Comparison of ENCODE assay signal across 9 mouse cellular contexts in the genomic region with DNA sequence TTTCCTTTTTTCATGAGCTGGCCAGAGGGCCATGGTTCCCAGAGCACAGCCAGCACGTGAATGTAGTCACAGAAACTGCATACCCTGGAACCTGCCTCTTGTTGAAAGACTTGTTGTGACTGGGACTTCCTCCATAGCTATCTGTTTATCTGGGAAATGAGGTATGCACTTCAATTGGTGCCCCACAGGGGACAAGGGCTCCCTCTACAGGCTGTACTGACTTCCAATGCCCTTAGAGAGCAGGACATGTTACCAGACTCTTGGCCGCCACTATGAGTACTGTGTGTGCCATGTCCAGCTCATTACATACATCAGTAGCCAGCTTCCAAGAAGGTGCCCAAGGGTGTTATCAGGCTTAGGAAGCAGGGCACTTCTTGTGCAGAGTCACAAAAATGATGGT. TPM values are rescaled to one million over a fixed set of nuclear protein-coding genes. Genes with fewer than 3 reads are reported as not detected.
DNase-seq lines count a peak whose midpoint lies in the region; ATAC-seq and TF ChIP-seq lines count a peak whose summit lies in the region.
"Had no signal": no experiment of that assay in that cellular context is flagged by ENCODE, and none has a peak within 500 bp of the region (broad histone marks: within the 10 kb centered on the region; RNA-seq: fewer than 3 reads in every experiment).

No protein-coding gene starts in this region.

- peak in 1 of 2 experiments; percentile 52 for DNase-seq in layer of hippocampus, adult 2 months (ENCODE audit: low spot score in 2 of 2)
- DNase-seq in layer of hippocampus, postnatal 25 days (ENCODE audit: extremely low spot score in 1 of 2, low spot score in 1 of 2) = no peak
- peak; percentile 45 for DNase-seq in G1E (ENCODE audit: low spot score)
- peak; percentile 49 for DNase-seq in c-Kit-positive CD71-positive TER-119-negative erythroid progenitor cells, embryonic 14.5 days (ENCODE audit: low read depth)
- DNase-seq in lung, embryonic 14.5 days = peak; percentile 28
- DNase-seq in limb, embryonic 10.5 days (ENCODE audit: low spot score) = no peak
- DNase-seq in ovary, postnatal 10 days (ENCODE audit: low spot score) = no peak
- DNase-seq in embryo, embryonic 11 days = no peak

- peaks cover 95% of the 10 kb centered on the region for H3K36me3 ChIP-seq in G1E (replicated peaks)
- peaks cover 91% of the 10 kb centered on the region for H3K36me3 ChIP-seq in lung, embryonic 14.5 days (ENCODE audit: insufficient read depth)
- H3K36me3 ChIP-seq in limb, embryonic 10.5 days = peaks cover 98% of the 10 kb centered on the region

- H3K4me2 ChIP-seq in lung, embryonic 14.5 days = no peak overlapping the region

- H3K4me1 ChIP-seq in G1E (ENCODE audit: insufficient read depth, low read depth, low read length) = peaks cover 7% of the 10 kb centered on the region
- no peaks in the 10 kb centered on the region for H3K4me1 ChIP-seq in lung, embryonic 14.5 days (ENCODE audit: insufficient read depth)
- H3K4me1 ChIP-seq in limb, embryonic 10.5 days = no peaks in the 10 kb centered on the region

- ATAC-seq in G1E (ENCODE audit: extremely low read depth, insufficient number of reproducible peaks, low FRiP score, poor library complexity, severe bottlenecking) = no peak
- ATAC-seq in lung, embryonic 14.5 days (ENCODE audit: insufficient read depth) = no peak

- H3K9me3 ChIP-seq in G1E (replicated peaks) = no peaks in the 10 kb centered on the region
- no peaks in the 10 kb centered on the region for H3K9me3 ChIP-seq in lung, embryonic 14.5 days (ENCODE audit: low read depth, low read length)
- H3K9me3 ChIP-seq in limb, embryonic 10.5 days (replicated peaks) = no peaks in the 10 kb centered on the region

- WGBS in lung, embryonic 14.5 days = 77% methylated on average over 2 of the region's 2 CpGs
- 86% methylated on average over 2 of the region's 2 CpGs for WGBS in limb, embryonic 10.5 days

- no peaks in the 10 kb centered on the region for H3K27me3 ChIP-seq in G1E (ENCODE audit: insufficient read depth, low read length)
- H3K27me3 ChIP-seq in lung, embryonic 14.5 days (ENCODE audit: insufficient read depth, low read length) = no peaks in the 10 kb centered on the region
- H3K27me3 ChIP-seq in limb, embryonic 10.5 days (ENCODE audit: low read depth, poor library complexity, severe bottlenecking) = no peaks in the 10 kb centered on the region

- H3K4me3 ChIP-seq in layer of hippocampus, adult 2 months = no peak overlapping the region
- H3K4me3 ChIP-seq in G1E (ENCODE audit: low read depth, low read length) = no peak overlapping the region
- H3K4me3 ChIP-seq in lung, embryonic 14.5 days (ENCODE audit: low read depth, low read length) = no peak overlapping the region
- no peak overlapping the region for H3K4me3 ChIP-seq in limb, embryonic 10.5 days

- no peak overlapping the region for H3K27ac ChIP-seq in layer of hippocampus, adult 2 months
- H3K27ac ChIP-seq in lung, embryonic 14.5 days (ENCODE audit: low read depth) = no peak overlapping the region
- H3K27ac ChIP-seq in limb, embryonic 10.5 days = no peak overlapping the region

- peak; percentile 83 for TF ChIP-seq CTCF in layer of hippocampus, adult 2 months (conservative IDR thresholded peaks at IDR 0.05)
- TF ChIP-seq CTCF in G1E (IDR thresholded peaks at IDR 0.05; ENCODE audit: low read depth, low read length) = no peak
- peak; percentile 40; the same call in 1 of the 2 replicates for TF ChIP-seq CTCF in lung, embryonic 14.5 days (IDR thresholded peaks at IDR 0.05; ENCODE audit: low read depth)

- no peak overlapping the region for H3K9ac ChIP-seq in lung, embryonic 14.5 days

RNA-seq across cellular contexts. Expression of gene Ajm1, which starts 10.3 kb away (rescaled TPM):
- total RNA-seq in layer of hippocampus, adult 2 months (2021) = 100 to 1,000 TPM; 106 to 120 TPM
- 100 to 1,000 TPM; 104 to 117 TPM for total RNA-seq in layer of hippocampus, postnatal 25 days (2021)
- total RNA-seq in G1E (2014; fragmentation: Nextera tagmentation) = 0.63 and 1.1 TPM in 2 replicates
- total RNA-seq in G1E (2017) = 0.05 TPM in 1 of 2 replicates, not detected in the other
- 0.32 and 0.35 TPM in 2 replicates for polyA plus RNA-seq in G1E (2012)
- 0.37 TPM in 1 of 2 replicates, not detected in the other for polyA plus RNA-seq in lung, embryonic 14.5 days (2014; fragmentation: Nextera tagmentation; extraction: Ambion mirVana)
- 0.06 and 0.08 TPM in 2 replicates for polyA plus RNA-seq in limb, embryonic 10.5 days (2016; fragmentation: Nextera tagmentation; extraction: Ambion mirVana)

RNA-seq across cellular contexts. Expression of gene Rabl6, which starts 16.5 kb away (rescaled TPM):
- 100 to 1,000 TPM; 149 to 151 TPM for total RNA-seq in layer of hippocampus, adult 2 months (2021)
- total RNA-seq in layer of hippocampus, postnatal 25 days (2021) = 100 to 1,000 TPM; 128 to 145 TPM
- 73.4 and 74.9 TPM in 2 replicates for total RNA-seq in G1E (2014; fragmentation: Nextera tagmentation)
- 41.5 and 43.2 TPM in 2 replicates for total RNA-seq in G1E (2017)
- 79.9 and 82.4 TPM in 2 replicates for polyA plus RNA-seq in G1E (2012)
- 75.5 and 85.7 TPM in 2 replicates for polyA plus RNA-seq in lung, embryonic 14.5 days (2014; fragmentation: Nextera tagmentation; extraction: Ambion mirVana)
- 83.3 and 88.5 TPM in 2 replicates for polyA plus RNA-seq in limb, embryonic 10.5 days (2016; fragmentation: Nextera tagmentation; extraction: Ambion mirVana)

RNA-seq across cellular contexts. Expression of gene Phpt1, which starts 16.8 kb away (rescaled TPM):
- total RNA-seq in layer of hippocampus, adult 2 months (2021) = 10 to 100 TPM; 59.1 to 67.5 TPM
- 10 to 100 TPM; 67.9 to 75.4 TPM for total RNA-seq in layer of hippocampus, postnatal 25 days (2021)
- total RNA-seq in G1E (2014; fragmentation: Nextera tagmentation) = 1.4 and 2.1 TPM in 2 replicates
- total RNA-seq in G1E (2017) = 7.1 and 12.5 TPM in 2 replicates
- 6.5 and 9.5 TPM in 2 replicates for polyA plus RNA-seq in G1E (2012)
- polyA plus RNA-seq in lung, embryonic 14.5 days (2014; fragmentation: Nextera tagmentation; extraction: Ambion mirVana) = 183 and 197 TPM in 2 replicates
- polyA plus RNA-seq in limb, embryonic 10.5 days (2016; fragmentation: Nextera tagmentation; extraction: Ambion mirVana) = 157 and 161 TPM in 2 replicates

RNA-seq across cellular contexts. Expression of gene Mamdc4, which starts 17.2 kb away (rescaled TPM):
- total RNA-seq in layer of hippocampus, adult 2 months (2021) = 1 to 10 TPM; 2.8 to 3.5 TPM
- 1 to 10 TPM; 1.9 to 2.3 TPM for total RNA-seq in layer of hippocampus, postnatal 25 days (2021)
- total RNA-seq in G1E (2014; fragmentation: Nextera tagmentation) (0.58 and 4.3 TPM in 2 replicates), G1E (2017) (1.9 and 5.5 TPM in 2 replicates)
- 1.4 and 1.6 TPM in 2 replicates for polyA plus RNA-seq in G1E (2012)
- 2.2 and 4.1 TPM in 2 replicates for polyA plus RNA-seq in lung, embryonic 14.5 days (2014; fragmentation: Nextera tagmentation; extraction: Ambion mirVana)
- 2.3 and 8.2 TPM in 2 replicates for polyA plus RNA-seq in limb, embryonic 10.5 days (2016; fragmentation: Nextera tagmentation; extraction: Ambion mirVana)

RNA-seq across cellular contexts. Expression of gene Ccdc183, which starts 25.6 kb away (rescaled TPM):
- not detected for total RNA-seq in layer of hippocampus, adult 2 months (2021)
- not detected for total RNA-seq in layer of hippocampus, postnatal 25 days (2021)
- total RNA-seq in G1E (2014; fragmentation: Nextera tagmentation) = not detected in 2 replicates
- 0.05 TPM in 1 of 2 replicates, not detected in the other for total RNA-seq in G1E (2017)
- not detected in 2 replicates for polyA plus RNA-seq in G1E (2012)
- polyA plus RNA-seq in lung, embryonic 14.5 days (2014; fragmentation: Nextera tagmentation; extraction: Ambion mirVana) = 0.24 and 0.28 TPM in 2 replicates
- 0.13 TPM in 1 of 2 replicates, not detected in the other for polyA plus RNA-seq in limb, embryonic 10.5 days (2016; fragmentation: Nextera tagmentation; extraction: Ambion mirVana)
- total RNA-seq: left cerebral cortex, postnatal 25 days had no signal

Comparison
In these comparisons a context has a peak if more than half of its experiments do, and no peak if none do; other contexts are left out.
1. DNase-seq: peak in G1E (single experiment), c-Kit-positive CD71-positive TER-119-negative erythroid progenitor cells, embryonic 14.5 days (single experiment) and lung, embryonic 14.5 days (single experiment); none in layer of hippocampus, postnatal 25 days (0 of 2), limb, embryonic 10.5 days (single experiment), ovary, postnatal 10 days (single experiment) and embryo, embryonic 11 days (single experiment).
2. RNA of gene Ajm1, which starts 10.3 kb away (total RNA-seq): 106 to 120 TPM in layer of hippocampus, adult 2 months and 104 to 117 TPM in layer of hippocampus, postnatal 25 days; 0.05 to 1.1 TPM in G1E; every median in the first group is over 10 times any median in the second.
3. RNA of gene Phpt1, which starts 16.8 kb away (total RNA-seq): 67.9 to 75.4 TPM in layer of hippocampus, postnatal 25 days and 59.1 to 67.5 TPM in layer of hippocampus, adult 2 months; 1.4 to 12.5 TPM in G1E; every median in the first group is over 4 times any median in the second.